Mouse (Mus musculus) frontal cortex, postnatal 10 days (tissue): ENCODE measurements around the gene Fam43a.
A peak's percentile ranks its signal among the peaks of the same experiment; 100 is the strongest.

Experiments
- DNase-seq, 2 experiments: peaks; one replicate each; pipeline ENCODE4 v3.0.0; 2022; ENCODE audit warnings: low spot score in 2 of 2, mixed read lengths in 1 of 2

Gene Fam43a

DNA sequence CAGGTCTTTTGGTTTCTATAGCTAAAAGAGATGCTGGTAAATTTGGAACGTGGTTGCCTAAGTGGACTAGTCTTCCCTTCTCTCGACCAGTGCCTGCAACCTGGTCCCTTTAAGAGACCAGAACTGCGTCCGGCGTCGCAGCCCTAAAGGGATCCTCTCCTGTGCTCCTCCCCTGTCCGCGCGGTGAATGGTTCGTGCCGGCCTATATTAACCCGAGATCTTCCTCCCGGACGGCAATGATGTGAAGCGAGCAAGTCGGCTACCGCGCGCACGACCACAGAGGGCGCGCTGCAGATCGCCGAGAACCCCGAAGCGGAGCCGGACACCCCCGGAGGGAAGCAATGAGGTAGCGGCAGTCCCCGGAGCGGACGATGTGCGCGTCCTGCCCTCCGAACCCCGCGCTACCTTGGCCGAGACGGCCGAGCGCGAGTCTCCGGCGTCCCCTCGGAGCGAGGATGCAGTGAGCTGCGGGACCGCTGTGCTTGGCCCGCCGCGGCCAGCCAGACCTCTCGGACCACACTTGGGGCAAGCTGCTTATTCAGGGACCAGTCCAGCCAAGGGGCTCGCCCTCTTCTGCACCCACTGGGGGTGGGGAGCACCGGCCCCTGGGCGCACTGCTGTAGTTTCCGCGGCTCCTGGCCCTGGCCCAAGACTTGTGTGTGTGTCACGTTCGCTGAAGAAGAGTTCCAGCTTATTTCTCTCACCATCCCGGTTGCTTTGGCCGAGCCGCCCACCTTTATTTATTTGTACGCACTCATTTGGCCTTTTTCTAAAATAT, at the start of gene Fam43a:
Fam43a (plus strand) TSS at position 233 of the 778 bp plus-strand sequence.
- peak; percentile 61 to 75 for DNase-seq

DNA sequence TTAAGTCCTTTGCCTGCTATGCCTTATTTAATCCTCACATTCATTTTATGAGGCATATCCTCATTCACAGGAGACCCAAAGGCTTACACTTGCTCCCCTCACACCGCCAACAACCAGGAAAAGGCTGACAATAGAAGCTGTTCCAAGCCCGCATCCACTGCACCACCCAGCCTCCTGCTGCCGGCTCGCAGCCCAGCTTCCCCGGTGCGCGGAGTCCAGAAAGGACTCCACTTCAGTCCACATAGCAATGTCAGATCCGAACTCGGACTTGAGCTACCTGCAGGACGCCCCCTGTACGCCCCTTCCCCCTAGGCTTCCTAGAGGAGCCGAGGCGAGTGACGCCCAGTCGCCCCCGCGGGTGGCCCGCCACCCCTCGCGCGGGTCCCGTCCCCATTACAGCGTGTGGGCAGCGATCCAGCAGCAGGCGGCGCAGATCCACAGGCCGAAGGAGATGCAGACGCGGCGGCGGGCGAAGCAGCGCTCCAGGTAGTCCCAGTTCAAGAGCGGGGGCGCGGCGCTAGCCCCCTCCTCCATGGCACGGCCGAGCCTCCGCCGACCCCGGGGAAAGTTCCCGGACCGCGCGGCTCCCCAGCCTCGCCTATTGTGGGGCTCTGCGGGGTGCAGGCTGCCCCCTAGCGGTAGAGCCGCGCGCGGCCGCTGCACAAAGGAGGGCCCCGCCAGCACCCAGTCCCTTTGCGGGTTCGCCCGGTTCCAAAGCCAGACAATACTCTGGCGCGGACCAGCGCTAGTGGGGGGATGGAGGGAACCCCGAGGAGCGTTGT, 49.4 kb upstream of the Fam43a start:
- DNase-seq, result peak; percentile 66 to 83

DNA sequence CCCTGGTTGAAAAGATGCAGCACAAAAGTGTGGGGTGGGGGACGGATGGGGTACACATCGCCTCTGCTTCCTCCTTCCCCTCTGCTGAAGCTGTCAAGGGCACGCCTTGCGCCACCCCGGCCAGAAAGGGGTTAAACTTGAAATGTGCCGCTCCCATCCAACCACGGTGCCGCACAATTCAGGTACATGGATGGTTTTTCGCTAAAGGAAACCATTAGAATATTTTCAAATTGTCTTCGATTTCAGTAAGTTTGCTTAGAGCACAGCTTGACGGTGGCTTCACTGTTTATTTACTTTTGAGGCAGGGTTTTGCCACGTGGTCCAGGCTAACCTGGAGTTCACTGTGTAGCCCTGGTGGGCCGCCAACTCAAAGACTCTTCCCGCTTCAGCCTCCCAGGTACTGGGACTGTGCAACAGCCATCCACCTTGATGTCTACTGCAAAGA, 48.8 kb upstream of the Fam43a start, which contains the start of gene Tmem44:
Tmem44 (minus strand) TSS at position 95 of the 445 bp plus-strand sequence.
- DNase-seq, result no peak

DNA sequence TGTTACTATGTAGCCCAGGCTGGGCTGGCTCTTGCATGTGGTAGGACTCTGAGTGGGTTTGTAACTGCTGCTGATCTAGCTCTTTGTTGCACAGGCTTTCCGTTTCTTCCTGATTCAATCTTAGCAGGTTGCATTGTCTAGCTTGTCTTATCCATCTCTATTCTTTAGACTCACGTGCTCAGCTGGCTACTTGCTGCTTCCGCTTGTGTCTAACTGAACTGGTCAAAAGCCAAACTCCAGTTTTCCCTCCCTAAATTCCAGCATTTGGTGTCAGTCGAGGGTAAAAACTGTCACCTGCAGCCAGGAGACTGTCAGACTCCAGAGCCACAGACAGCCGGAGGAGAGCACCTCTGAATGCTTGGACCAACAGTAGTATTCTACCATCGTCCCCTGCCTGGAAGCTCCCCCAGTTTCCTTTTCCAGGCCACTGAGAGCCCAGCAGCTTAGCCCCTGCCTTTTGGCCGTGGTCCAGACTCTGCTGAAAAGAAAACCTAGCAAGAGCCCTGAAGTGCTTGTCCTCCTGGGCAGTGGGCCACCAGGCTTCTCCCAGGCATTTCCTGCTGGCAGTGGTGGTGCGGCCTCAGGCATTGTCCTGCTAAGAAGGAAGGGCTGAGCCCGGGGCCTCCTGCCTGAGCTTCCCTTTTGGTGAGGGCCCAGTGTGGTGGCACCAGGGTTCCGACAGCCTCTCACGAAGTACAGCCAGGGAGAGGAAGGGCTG, 46.7 kb upstream of the Fam43a start:
- peak; percentile 81 to 82 for DNase-seq

DNA sequence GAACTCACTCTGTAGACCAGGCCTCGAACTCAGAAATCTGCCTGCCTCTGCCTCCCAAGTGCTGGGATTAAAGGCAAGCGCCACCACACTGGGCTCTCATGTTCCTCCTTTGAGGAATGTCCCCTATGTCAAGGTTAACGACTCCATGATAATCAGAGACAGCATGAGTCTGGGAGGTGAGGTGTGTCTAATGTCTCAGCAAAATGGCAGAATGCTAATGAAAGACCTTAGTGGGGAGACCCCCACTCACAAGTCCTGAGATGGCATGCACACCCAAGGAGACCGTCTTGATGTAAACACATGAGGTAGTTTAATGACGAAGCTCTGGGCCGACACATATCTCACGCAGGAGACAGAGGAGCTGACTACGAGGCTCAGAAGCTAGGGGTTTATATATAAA, 45.4 kb upstream of the Fam43a start:
- no peak for DNase-seq

DNA sequence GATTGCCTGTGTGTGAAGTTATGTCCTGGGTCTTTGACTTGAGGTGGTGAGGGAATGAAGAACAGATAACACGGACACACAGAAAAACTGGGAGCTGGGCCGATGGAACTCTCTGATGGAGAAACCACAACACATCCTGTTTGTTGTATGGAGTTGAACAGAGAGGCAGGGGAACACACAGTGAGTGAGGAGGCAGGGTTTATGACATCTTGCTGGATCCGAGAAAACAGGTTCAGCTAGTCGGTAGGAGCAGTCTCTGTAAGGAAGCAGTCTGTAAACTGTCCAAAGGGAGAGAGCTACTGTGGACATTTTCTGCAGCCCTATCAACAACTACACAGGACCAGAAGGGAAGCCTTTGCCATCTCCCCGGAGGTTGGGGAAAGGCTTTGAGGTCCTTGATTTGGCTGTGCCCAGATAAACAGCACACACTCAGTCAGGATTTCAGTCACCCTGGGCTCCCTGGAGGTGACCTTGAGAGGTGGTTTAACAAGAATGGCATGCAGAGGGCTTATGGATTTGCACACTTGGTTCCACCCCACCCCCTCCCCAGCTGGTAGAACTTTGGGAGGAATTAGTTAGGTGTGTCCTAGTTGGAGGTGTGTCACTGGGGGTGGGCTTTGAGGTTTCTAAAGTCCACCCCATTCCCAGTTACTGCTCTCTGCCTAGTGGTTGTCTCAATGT, 40.1 kb upstream of the Fam43a start:
- no peak for DNase-seq

DNA sequence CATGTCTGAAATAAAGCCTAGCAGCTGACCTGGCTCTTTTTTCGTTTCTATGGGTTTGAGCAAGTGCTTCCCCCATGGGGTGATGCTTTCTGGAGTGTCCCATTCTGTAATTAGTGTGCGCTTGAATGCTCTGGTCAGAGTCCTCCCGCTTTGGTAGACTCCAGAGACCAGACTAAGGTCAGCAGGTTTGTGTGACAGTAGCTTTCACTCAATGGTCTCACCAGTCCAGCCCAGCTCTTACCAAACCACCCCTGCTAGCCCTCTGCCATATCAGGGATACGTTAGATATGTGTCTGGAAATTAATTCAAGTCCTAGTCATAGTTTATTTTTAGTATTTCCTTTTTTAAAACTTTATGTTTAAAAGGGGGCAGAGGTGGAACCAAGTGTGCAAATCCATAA, 38.9 kb upstream of the Fam43a start:
- no peak for DNase-seq

DNA sequence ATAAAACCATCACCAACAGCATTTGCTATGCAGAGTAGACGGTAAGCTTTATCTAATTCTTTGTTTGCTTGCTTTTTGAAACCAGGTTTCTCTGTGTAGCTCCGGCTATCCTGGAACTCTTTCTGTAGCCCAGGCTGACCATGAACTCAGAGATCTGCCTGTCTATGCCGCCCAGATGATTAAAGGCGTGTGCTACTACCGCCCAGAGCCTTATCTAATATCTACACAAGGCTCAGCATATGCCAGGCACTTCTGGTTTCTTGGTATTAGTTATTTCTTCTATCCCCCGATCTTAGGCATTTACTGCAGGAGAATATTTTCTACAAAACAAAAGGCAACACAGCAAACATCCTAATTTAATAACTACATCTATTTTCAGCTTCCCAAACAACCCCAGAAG, 33.9 kb upstream of the Fam43a start:
- no peak for DNase-seq

DNA sequence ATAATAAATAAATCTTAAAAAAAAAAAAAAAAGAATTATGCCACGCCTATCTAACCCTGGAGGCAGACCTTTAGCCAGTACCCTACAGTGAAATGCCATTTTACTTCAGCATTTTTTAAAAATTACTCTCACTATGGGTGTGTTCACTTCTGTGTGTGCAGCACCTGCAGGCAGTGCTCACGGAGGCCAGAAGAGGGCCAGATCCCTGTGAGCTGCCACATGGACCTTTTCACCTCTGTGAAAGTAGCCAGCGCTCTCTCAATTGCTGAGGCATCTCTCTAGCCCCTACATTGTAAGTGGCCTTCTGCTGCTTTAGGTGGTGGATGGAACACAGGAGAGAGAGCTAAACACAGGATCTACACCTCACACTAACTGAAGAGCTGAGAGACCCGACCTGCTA, 29.4 kb upstream of the Fam43a start:
- no peak for DNase-seq

DNA sequence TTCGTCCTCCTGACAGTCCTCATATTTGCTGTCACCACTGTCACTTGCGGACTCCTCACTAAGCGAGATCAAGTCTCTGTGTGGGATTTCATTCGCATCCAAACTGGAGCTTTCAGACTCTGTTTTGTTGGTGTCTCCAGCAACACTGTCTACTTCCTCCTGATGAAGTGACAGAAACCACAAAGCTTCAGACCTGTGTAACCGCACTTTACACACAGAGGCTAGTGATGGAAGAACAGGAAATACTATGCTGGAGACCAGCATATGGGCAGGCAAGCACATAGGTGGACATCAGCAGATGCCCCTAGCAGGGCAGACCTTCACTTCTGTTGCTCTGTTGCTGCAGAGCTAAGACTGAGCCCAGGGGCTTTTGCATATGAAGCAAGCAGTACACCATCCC, 28.1 kb upstream of the Fam43a start:
- DNase-seq, result no peak

DNA sequence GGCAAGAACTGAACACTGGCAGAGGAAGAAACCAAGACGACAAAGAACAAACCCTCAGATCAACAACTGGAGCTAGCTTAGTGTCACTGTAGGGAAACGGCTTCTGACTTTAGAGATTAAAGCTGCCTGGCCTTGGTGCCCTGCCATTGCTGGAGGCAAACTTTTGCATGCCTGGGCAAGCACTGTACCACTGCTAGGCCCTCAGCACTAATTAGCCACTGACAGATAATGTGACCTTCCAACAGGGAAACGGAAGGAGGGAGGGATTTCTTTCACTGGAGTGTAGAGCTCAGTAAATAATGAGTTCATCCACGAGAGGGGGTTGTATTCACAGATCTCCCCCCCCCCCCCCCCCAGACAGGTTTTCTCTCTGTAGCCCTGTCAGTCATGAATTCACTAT, 27.3 kb upstream of the Fam43a start:
- no peak for DNase-seq

DNA sequence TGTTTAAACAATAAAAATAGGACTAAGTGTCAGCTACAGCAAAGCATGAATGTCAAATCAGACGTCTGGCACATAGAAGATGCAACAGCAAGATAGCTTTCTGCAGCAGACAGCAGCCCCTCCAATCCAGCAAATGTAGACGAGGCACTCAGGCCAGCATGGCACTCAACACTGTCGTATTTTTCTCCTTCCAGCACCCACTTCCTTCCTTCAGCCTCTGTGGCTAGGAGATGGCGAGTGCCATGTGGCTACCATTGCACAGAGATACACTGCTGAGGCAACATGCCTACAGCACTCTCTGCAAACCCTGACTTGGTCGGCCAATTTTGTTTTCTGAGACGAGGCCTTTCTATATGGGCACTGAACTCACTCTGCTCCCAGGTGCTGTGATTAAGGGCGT, 23.7 kb upstream of the Fam43a start:
- no peak for DNase-seq

DNA sequence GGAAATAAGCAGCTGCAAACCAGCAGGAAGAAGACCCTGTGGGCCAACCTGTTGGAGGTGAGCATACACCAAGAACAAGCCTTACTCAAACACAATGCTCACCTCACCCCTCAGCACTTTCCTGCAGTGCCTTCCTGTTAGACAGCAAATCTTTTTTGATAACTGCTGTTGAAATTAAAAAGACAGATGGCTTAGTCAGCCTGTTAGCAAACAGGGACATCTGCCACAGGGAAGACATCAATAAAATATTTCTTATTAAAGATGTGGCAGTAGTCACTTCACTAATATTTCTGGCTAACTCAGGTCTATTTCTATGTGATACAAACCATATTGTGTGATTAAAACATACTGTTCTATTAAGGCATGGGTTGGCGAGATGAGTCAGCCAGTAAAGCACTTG, 23.1 kb upstream of the Fam43a start:
- no peak for DNase-seq

DNA sequence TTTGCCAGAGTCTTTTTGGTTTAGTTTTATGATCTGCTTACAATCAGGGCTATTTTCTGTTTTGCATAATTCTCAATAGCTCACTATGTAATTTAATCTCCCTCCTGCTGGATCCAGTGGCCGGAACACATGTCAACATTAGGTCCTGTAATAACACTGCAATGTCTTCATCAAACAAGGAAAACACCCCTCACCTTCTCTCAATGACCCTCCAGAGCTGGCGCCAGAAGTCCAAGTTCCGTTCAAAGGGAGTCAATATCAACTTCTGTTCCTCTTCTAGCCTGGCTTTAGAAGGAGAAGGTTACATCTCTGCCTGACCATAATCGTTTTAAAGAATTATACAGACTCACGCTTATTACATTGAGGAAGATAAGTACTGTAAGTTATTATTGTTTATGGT, 18.8 kb upstream of the Fam43a start:
- DNase-seq, result no peak

DNA sequence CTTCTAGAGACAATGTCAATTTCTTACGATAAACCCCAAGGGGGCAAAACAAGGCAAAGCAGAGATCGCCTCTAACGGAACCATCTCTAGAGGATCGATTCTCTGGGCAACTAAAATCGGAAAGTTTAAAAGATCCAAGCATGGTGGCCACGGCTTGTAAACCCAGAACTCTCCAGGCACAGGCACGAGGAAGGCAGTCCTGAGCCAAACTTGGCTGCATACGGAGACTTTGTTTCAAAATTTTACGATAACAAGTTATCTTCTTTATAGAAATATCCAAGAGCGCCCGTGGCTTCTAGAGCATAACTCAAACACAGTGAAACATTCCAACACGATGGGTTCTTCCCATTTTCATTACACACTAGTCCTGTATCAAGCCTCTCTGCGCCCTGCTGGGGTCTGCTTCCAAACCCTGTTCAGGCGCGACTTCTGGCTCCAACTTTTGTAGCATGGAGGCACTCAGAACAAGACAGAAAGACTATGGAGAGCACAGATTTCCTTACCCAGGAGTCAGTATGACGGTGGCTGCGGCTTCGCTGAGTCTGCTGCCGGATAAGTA, 12.5 kb upstream of the Fam43a start:
- no peak for DNase-seq

DNA sequence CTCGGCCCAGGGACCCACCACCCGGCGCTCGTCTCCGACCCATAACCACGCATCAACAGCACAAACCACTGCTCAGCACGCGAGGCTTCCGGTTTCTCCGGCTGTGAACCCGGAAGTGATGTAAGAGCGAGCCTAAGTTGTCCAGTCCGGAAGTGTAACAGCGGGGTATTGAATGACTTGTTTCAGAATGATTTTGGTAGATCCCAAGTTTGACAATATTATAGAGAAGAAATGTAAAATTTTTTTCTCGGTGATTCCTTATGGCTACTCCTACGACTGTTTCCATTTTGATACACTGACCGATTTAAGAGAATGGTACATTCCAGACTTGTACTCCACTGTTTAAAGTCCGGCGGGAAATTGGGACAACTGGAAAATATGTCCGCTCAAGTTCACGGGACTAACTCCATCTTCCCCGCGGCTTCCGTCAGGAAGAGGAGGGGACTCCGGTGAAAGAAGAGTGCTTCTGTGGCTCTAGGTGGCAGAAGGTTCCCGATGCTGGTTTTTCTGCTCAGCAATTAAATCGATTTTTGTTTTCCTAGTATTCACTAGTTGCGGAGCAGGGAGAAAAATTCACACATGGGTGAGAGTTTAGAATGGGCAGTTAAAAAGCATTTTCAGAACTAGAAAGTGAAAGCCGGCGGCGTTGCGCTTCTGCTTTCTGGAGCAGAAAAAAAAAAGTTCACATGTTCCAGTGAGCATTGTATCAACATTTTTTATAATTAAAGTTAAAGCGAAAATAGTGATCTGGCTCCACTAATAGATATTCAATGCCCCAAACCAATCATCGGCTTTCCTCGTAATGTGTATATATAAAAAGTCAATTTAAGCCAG, 11.8 kb upstream of the Fam43a start, which contains the start of gene Lsg1:
Lsg1 (minus strand) TSS at position 99 of the 834 bp plus-strand sequence.
- peak; percentile 76 to 85 for DNase-seq

DNA sequence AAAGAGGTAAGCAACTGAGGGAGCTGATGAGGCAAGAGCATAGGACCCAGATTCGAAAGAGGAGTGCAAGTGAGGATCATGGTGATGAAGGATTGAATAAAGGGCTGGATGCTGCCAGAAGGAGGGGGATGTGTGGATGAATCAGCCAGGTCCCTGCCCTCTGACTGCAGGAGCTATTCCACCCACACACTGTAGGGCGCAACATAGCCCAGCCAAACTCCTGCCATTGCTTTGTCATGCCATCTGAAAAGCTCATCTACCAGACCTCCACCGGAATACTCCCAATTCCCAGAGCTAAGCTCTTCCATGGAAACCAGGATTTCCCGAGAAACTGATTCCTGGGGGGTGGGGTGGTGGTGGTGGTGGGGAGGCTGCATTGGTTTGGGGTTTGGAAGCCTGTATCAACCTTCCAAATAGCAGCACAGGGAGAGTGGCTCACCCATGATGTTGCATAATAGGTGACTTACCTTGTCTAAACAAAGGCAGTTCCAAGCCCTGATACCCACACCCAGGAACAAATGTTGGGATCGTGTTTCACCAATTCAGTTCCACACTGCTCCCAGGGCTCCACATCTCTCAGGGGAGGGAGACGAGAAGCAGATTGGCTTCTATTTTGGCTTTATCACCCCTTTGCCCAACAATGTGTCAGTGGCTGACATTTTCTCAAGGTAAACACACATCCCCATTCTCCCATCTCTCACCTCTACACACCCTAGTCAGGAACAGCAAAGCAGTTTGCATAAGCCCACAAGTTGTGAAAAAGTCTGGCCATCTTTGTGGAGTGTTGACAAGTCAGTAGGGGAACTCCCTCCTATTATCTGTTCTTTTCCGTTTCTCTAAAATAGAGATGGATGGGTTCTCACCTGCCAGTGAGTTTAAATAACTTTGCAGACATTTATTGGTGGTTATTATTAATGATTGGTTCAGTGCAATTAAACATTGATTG, 9.0 kb upstream of the Fam43a start:
- DNase-seq, result no peak

DNA sequence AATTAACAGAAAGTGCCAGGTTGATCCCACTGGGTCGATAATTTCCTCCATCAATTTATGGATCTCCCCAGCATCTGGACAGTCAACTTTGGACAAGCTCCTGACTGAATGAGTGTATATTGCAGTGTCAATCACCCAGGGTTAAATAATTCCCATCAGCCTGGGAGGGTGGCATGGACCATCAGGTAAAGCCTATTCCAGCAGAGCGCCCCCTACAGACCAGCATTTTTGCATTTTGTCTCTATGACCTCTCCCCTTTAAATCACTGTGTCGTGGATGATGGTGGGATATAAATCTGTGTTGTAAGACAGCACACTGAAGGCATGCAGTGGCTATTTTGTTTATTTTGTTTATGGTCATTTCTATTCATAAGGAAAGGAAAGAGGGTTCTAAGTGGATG, 7.5 kb upstream of the Fam43a start:
- no peak for DNase-seq

DNA sequence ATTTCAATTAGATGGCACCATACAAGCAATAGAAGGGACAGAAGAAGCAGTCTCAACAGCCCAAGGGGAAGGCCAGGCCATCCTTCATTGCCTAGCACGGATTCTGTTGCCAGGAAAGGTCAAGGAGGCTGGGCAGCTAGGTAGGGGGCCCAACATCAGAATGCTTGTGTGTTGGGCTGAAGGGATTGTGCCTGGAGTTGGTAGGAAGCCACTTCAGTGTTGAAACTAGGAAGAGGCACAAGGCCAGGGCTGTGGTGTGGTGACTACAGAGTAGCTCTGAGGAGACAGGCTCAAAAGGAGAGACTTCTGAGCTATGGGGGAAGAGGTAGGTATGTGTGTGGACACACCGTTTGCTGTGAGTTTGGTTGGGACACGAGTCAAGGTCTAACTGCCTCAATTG, 4.2 kb upstream of the Fam43a start:
- DNase-seq, result no peak
